Mouse (Mus musculus): ENCODE measurements around the gene Cdh4. TPM values are rescaled to one million over a fixed set of nuclear protein-coding genes. Genes with fewer than 3 reads are reported as not detected.

Cdh4 gene
- polyA plus RNA-seq, 1 experiment from 2014 or later: 3.0 TPM

DNA sequence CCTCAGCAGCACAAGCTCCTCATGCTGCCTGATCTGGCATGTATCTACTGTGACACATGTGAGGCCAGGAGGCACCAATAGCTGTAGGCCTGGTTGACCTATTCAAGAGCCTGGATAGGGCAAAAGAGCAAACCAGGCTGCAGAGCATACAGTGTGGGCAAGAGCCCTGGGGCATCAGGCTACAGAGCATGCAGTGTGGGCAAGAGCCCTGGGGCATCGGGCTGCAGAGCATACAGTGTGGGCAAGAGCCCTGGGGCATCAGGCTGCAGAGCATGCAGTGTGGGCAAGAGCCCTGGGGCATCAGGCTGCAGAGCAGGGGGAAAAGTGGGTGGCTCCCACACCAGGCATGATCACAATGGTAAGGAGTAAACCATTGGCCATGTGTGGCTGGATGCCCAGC is 300.2 kb downstream of the Cdh4 start:
- no peak for ATAC-seq
- no peaks in the 10 kb centered on the region for H3K36me3 ChIP-seq (ENCODE audit: control insufficient read depth, insufficient read depth)
- no peak overlapping the region for H3K9ac ChIP-seq (ENCODE audit: low read depth, low read length)
- H3K27me3 ChIP-seq (replicated peaks; ENCODE audit: control insufficient read depth, insufficient read depth, low read length): no peaks in the 10 kb centered on the region
- no peak overlapping the region for H3K4me2 ChIP-seq (replicated peaks; ENCODE audit: low read depth)
- H3K4me1 ChIP-seq (replicated peaks; ENCODE audit: control insufficient read depth, insufficient read depth, low read length): no peaks in the 10 kb centered on the region
- no peaks in the 10 kb centered on the region for H3K9me3 ChIP-seq (ENCODE audit: control insufficient read depth)
- no peak for TF ChIP-seq CTCF (IDR thresholded peaks at IDR 0.05; ENCODE audit: low read depth)
- no peak overlapping the region for H3K27ac ChIP-seq (ENCODE audit: low read depth, low read length)
- no peak overlapping the region for H3K4me3 ChIP-seq (ENCODE audit: low read depth, low read length)
- 100% methylated on average over 1 of the region's 1 CpGs for WGBS

DNA sequence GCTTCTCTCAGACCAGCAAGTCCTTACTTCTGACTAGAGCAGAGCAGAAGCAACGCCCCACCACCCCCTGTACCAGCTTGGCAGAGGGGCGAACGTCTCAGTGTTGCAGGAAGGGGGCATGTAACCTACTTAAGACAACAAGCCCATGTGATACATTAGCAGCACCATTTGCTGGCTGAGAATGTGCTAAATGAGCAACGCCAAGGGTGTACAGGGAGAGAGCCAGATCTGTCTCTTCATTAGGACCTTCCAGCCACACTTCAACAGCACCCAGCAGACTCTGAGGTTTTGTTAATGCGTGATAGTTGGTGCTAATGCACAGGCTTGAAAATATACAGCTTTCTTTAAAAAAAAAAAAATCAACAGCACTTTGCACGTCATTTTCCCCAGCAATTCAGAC is 300.6 kb downstream of the Cdh4 start:
- ATAC-seq: no peak
- H3K27ac ChIP-seq (ENCODE audit: low read depth, low read length): no peak overlapping the region

DNA sequence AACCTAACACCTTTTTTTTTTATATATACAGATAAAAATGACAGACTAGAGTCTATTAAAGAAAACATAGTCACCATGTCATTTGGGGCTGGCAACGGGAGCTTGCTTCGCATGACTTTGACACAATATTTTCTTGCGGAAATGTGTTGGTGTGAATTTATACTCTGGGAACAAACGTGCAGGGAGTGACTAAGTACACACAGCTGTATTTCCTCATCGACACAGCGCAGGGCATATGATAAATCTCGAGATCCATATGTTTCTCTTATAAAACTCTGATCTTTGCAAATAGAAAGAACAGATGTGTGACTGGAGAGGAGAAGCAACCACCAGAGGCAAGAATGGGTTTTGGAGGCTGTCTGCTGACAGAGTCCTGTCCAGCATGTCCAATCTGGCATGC is 304.3 kb downstream of the Cdh4 start:
- H3K27me3 ChIP-seq (replicated peaks; ENCODE audit: control insufficient read depth, insufficient read depth, low read length): no peaks in the 10 kb centered on the region
- no peak overlapping the region for H3K9ac ChIP-seq (ENCODE audit: low read depth, low read length)
- no peak overlapping the region for H3K27ac ChIP-seq (ENCODE audit: low read depth, low read length)
- H3K4me3 ChIP-seq (ENCODE audit: low read depth, low read length): no peak overlapping the region
- no peak for ATAC-seq
- H3K4me1 ChIP-seq (replicated peaks; ENCODE audit: control insufficient read depth, insufficient read depth, low read length): no peaks in the 10 kb centered on the region
- no peaks in the 10 kb centered on the region for H3K36me3 ChIP-seq (ENCODE audit: control insufficient read depth, insufficient read depth)
- WGBS: 57% methylated on average over 7 of the region's 7 CpGs
- H3K9me3 ChIP-seq (ENCODE audit: control insufficient read depth): no peaks in the 10 kb centered on the region
- TF ChIP-seq CTCF (IDR thresholded peaks at IDR 0.05; ENCODE audit: low read depth): no peak
- H3K4me2 ChIP-seq (replicated peaks; ENCODE audit: low read depth): no peak overlapping the region

More for the DNA sequence above, 300.6 kb downstream of the Cdh4 start:
- 84% methylated on average over 6 of the region's 6 CpGs for WGBS
- no peak overlapping the region for H3K4me3 ChIP-seq (ENCODE audit: low read depth, low read length)
- no peak overlapping the region for H3K4me2 ChIP-seq (replicated peaks; ENCODE audit: low read depth)
- no peaks in the 10 kb centered on the region for H3K4me1 ChIP-seq (replicated peaks; ENCODE audit: control insufficient read depth, insufficient read depth, low read length)
- no peak overlapping the region for H3K9ac ChIP-seq (ENCODE audit: low read depth, low read length)
- no peaks in the 10 kb centered on the region for H3K9me3 ChIP-seq (ENCODE audit: control insufficient read depth)
- no peaks in the 10 kb centered on the region for H3K27me3 ChIP-seq (replicated peaks; ENCODE audit: control insufficient read depth, insufficient read depth, low read length)
- TF ChIP-seq CTCF (IDR thresholded peaks at IDR 0.05; ENCODE audit: low read depth): no peak
- H3K36me3 ChIP-seq (ENCODE audit: control insufficient read depth, insufficient read depth): no peaks in the 10 kb centered on the region

DNA sequence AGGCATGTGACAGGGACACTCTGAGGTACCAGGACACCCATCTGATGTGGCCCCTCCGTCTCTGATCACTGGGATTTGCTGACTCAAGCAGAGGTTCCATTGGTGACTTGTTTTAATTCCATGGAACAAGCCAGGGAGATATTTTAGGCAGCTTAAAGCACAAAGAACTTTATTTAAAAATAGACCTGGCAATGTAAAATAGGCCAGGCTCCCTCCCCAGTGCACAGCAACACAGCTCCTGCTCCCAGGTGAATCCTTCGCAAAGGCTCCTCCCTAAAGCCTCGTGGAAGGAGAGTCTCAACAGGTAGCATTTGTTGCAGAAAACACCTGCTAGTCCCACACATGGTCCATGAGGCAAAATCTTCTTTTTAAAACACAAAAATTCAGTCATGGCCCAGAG is 307.2 kb downstream of the Cdh4 start:
- no peak for TF ChIP-seq CTCF (IDR thresholded peaks at IDR 0.05; ENCODE audit: low read depth)
- Histone ChIP-seq H3K4me3 (ENCODE audit: low read depth, low read length) (no peak overlapping the region), H3K27ac (ENCODE audit: low read depth, low read length) (no peak overlapping the region), H3K4me2 (replicated peaks; ENCODE audit: low read depth) (no peak overlapping the region), H3K27me3 (replicated peaks; ENCODE audit: control insufficient read depth, insufficient read depth, low read length) (no peaks in the 10 kb centered on the region), H3K9ac (ENCODE audit: low read depth, low read length) (no peak overlapping the region), H3K36me3 (ENCODE audit: control insufficient read depth, insufficient read depth) (no peaks in the 10 kb centered on the region), H3K4me1 (replicated peaks; ENCODE audit: control insufficient read depth, insufficient read depth, low read length) (no peaks in the 10 kb centered on the region), H3K9me3 (ENCODE audit: control insufficient read depth) (no peaks in the 10 kb centered on the region)
- no peak for ATAC-seq
- WGBS: 71% methylated on average over 3 of the region's 3 CpGs

DNA sequence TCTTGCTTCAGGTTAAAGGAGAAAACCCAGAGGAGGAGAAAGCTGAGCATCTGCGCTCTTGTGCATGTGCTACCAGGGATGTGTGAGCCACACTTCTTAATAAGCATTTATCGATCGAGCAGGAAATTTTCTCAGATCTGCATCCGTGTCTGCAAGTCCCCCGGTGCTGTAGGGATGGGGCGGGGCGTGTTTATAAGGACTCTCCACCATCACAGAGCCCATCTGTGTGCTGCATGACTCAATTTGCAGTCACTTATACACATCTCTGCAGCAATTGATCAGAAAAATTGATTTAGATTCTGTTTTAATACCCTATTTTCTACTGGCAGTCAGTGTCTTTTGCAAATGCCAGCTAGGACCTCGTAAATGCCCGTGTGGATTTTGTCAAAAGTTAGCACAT is 311.6 kb downstream of the Cdh4 start:
- 82% methylated on average over 9 of the region's 9 CpGs for WGBS
- Histone ChIP-seq H3K4me3 (ENCODE audit: low read depth, low read length) (no peak overlapping the region), H3K27ac (ENCODE audit: low read depth, low read length) (no peak overlapping the region), H3K9ac (ENCODE audit: low read depth, low read length) (no peak overlapping the region), H3K36me3 (ENCODE audit: control insufficient read depth, insufficient read depth) (no peaks in the 10 kb centered on the region), H3K4me2 (replicated peaks; ENCODE audit: low read depth) (no peak overlapping the region), H3K4me1 (replicated peaks; ENCODE audit: control insufficient read depth, insufficient read depth, low read length) (no peaks in the 10 kb centered on the region), H3K9me3 (ENCODE audit: control insufficient read depth) (no peaks in the 10 kb centered on the region), H3K27me3 (replicated peaks; ENCODE audit: control insufficient read depth, insufficient read depth, low read length) (no peaks in the 10 kb centered on the region)
- ATAC-seq: no peak
- no peak for TF ChIP-seq CTCF (IDR thresholded peaks at IDR 0.05; ENCODE audit: low read depth)

DNA sequence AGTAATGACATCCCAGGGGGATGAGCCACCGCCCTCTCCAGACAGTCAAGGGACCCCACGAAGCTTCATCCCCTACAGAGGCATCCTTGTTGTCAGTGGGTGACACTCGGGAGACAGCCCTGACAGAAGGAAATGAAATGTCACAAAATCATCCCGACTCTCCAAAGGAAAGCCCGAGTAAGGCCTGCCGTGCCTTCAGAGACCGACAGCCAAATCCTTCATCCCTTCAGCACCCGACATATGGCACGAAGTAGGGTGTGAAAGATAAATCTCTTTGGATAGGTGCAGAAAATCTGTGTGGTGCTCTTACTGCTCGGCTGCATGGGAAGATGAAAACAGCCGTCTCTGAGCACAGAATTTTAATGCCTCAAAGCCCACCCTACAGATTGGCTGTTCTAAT is 312.5 kb downstream of the Cdh4 start:
- 86% methylated on average over 11 of the region's 11 CpGs for WGBS
- ATAC-seq: no peak

More for the DNA sequence above, 312.5 kb downstream of the Cdh4 start:
- Histone ChIP-seq H3K27me3 (replicated peaks; ENCODE audit: control insufficient read depth, insufficient read depth, low read length) (no peaks in the 10 kb centered on the region), H3K9ac (ENCODE audit: low read depth, low read length) (no peak overlapping the region), H3K4me2 (replicated peaks; ENCODE audit: low read depth) (no peak overlapping the region), H3K27ac (ENCODE audit: low read depth, low read length) (no peak overlapping the region), H3K4me1 (replicated peaks; ENCODE audit: control insufficient read depth, insufficient read depth, low read length) (no peaks in the 10 kb centered on the region), H3K4me3 (ENCODE audit: low read depth, low read length) (no peak overlapping the region), H3K9me3 (ENCODE audit: control insufficient read depth) (no peaks in the 10 kb centered on the region), H3K36me3 (ENCODE audit: control insufficient read depth, insufficient read depth) (no peaks in the 10 kb centered on the region)
- no peak for TF ChIP-seq CTCF (IDR thresholded peaks at IDR 0.05; ENCODE audit: low read depth)

Measured in intestine, postnatal 0 days (tissue).